ENCODE assay signal across 19 mouse cellular contexts in the genomic region with DNA sequence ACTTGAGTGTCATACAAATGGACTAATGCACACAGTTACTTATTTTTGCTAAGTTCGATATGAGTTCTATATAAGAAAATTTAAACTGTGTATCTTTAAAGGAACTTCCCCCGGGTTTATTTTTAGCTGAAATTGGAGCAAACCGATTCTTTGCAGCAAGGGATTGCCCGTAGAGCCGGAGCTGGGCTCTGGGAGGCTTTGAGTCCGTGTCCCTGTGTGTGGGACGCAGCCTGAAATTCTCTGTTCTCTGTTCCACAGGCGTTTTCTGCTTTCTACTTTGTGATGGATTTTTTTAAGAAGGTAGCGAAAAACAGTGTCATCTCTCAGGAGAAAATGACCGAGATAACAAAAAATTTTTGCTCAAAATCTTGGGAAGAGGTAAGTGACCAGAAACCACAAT. TPM values are rescaled to one million over a fixed set of nuclear protein-coding genes. Genes with fewer than 3 reads are reported as not detected.
"Had no signal": no experiment of that assay in that cellular context is flagged by ENCODE, and none has a peak within 500 bp of the region (broad histone marks: within the 10 kb centered on the region; RNA-seq: fewer than 3 reads in every experiment).

No protein-coding gene starts in this region.

- H3K36me3 ChIP-seq: intestine, embryonic 15.5 days; limb, embryonic 10.5 days; liver, embryonic 15.5 days; midbrain, embryonic 13.5 days; neural tube, embryonic 15.5 days had no signal

- DNase-seq: kidney, adult 18-20 months; kidney, postnatal 10 days; kidney, postnatal 4 days; lung, adult 2 months; lung, postnatal 14 days; thymus, adult 18-20 months; thymus, postnatal 25 days had no signal

- H3K4me3 ChIP-seq: intestine, embryonic 15.5 days; layer of hippocampus, adult 2 months; limb, embryonic 10.5 days; liver, embryonic 15.5 days; megakaryocyte, embryonic 14.5 days; midbrain, embryonic 13.5 days; neural tube, embryonic 15.5 days had no signal

- H3K9me3 ChIP-seq: intestine, embryonic 15.5 days; limb, embryonic 10.5 days; liver, embryonic 15.5 days; megakaryocyte, embryonic 14.5 days; midbrain, embryonic 13.5 days; neural tube, embryonic 15.5 days had no signal

- H3K27ac ChIP-seq: intestine, embryonic 15.5 days; layer of hippocampus, adult 2 months; limb, embryonic 10.5 days; liver, embryonic 15.5 days; macrophage; midbrain, embryonic 13.5 days; neural tube, embryonic 15.5 days had no signal

- ATAC-seq: intestine, embryonic 15.5 days; midbrain, embryonic 13.5 days had no signal

- H3K4me1 ChIP-seq: intestine, embryonic 15.5 days; liver, embryonic 15.5 days had no signal

- H3K27me3 ChIP-seq: intestine, embryonic 15.5 days; liver, embryonic 15.5 days; midbrain, embryonic 13.5 days; neural tube, embryonic 15.5 days had no signal

- H3K4me2 ChIP-seq: intestine, embryonic 15.5 days; liver, embryonic 11.5 days; liver, embryonic 15.5 days; midbrain, embryonic 13.5 days; neural tube, embryonic 15.5 days had no signal

- H3K9ac ChIP-seq: intestine, embryonic 15.5 days; liver, embryonic 15.5 days; midbrain, embryonic 13.5 days; neural tube, embryonic 15.5 days had no signal

RNA-seq across cellular contexts. Expression of a gene that starts 15.1 kb away (rescaled TPM):
- polyA plus RNA-seq: intestine, embryonic 15.5 days; kidney, embryonic 14.5 days; macrophage; neural tube, embryonic 11.5 days; stomach, embryonic 14.5 days had no signal
